Mouse (Mus musculus): Measurements from ENCODE around the gene Zbtb2. TPM values are rescaled to one million over a fixed set of nuclear protein-coding genes. Genes with fewer than 3 reads are reported as not detected.

Gene Zbtb2
- polyA plus RNA-seq, 1 experiment from 2014 or later: 11.7 TPM

DNA sequence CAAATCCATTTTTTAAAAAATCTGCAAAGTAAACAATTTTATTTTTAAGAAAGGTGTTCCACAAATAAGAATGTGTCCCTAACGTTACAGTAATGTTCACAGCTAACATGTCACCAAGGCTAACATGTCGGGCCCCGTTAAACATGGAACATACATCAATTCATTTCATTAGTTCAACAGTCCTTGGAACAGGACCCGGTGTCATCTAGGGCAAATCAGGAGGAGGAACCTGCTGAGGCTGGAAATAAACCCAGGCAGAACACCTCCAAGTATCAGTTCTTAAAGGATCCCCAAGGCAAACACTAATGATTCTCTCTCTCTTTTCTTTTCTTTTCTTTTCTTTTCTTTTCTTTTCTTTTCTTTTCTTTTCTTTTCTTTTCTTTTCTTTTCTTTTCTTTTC lies 13.2 kb downstream of the Zbtb2 start:
- 83% methylated on average over 4 of the region's 4 CpGs for WGBS

DNA sequence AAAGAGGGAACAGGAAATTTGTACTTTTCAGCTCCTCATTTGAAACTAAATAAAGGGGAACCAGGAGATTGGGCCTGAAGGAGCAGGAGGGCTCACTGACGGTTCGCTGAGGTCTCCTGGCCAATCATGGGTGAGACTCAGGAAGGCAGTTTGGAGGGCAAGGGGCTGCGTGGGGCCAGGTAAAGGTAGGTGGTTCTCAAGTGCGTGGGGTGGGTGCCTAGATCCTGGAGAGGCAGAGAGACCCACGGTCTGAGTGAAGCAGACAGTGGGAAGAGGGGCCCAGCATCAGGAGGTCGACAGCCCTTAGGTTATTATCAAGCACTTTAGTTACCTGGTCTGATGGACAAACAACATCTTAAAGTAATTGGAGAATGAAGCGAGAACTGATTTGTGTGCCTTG lies 13.7 kb downstream of the Zbtb2 start:
- 96% methylated on average over 7 of the region's 7 CpGs for WGBS
- no peak overlapping the region for H3K27ac ChIP-seq (ENCODE audit: low read depth, low read length)
- H3K36me3 ChIP-seq (ENCODE audit: control insufficient read depth, insufficient read depth, low read length): 0 out of 2 replicates have a peak, but pooled peaks cover 2% of the 10 kb centered on the region
- no peaks in the 10 kb centered on the region for H3K9me3 ChIP-seq (ENCODE audit: control insufficient read depth, low read length)
- no peaks in the 10 kb centered on the region for H3K27me3 ChIP-seq (replicated peaks; ENCODE audit: control insufficient read depth, insufficient read depth, low read length)
- no peak overlapping the region for H3K9ac ChIP-seq (ENCODE audit: low read depth, low read length)
- no peak for ATAC-seq
- no peaks in the 10 kb centered on the region for H3K4me1 ChIP-seq (ENCODE audit: control insufficient read depth, insufficient read depth, low read depth, low read length)
- H3K4me3 ChIP-seq (ENCODE audit: low read length): no peak overlapping the region
- H3K4me2 ChIP-seq (ENCODE audit: low read length): no peak overlapping the region

More for the DNA sequence above, 13.2 kb downstream of the Zbtb2 start:
- H3K9ac ChIP-seq (ENCODE audit: low read depth, low read length): no peak overlapping the region
- H3K36me3 ChIP-seq (ENCODE audit: control insufficient read depth, insufficient read depth, low read length): 0 out of 2 replicates have a peak, but pooled peaks cover 1% of the 10 kb centered on the region
- no peak overlapping the region for H3K4me3 ChIP-seq (ENCODE audit: low read length)
- no peaks in the 10 kb centered on the region for H3K27me3 ChIP-seq (replicated peaks; ENCODE audit: control insufficient read depth, insufficient read depth, low read length)
- ATAC-seq: no peak
- no peaks in the 10 kb centered on the region for H3K4me1 ChIP-seq (ENCODE audit: control insufficient read depth, insufficient read depth, low read depth, low read length)
- H3K27ac ChIP-seq (ENCODE audit: low read depth, low read length): no peak overlapping the region
- H3K4me2 ChIP-seq (ENCODE audit: low read length): no peak overlapping the region
- no peaks in the 10 kb centered on the region for H3K9me3 ChIP-seq (ENCODE audit: control insufficient read depth, low read length)

DNA sequence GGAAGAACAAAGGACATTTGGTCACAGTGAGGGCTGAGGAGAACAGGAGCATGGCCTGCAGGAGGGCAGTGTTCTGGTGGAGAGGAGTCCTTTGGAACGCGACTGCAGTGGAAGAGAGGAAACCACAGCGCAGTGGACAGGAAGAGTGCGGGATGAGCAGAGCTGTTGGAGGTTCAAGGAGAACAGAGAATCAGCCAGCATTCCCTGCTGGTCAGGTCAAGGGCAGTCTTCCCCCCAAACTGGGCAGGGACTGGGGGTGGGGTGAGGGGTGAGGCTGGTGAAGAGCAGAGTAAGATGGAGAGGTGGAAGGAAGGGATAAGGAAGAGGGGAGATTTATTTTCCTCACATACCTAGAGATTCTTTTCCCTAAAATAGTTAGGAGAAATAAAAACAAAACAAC lies 14.3 kb downstream of the Zbtb2 start:
- no peak overlapping the region for H3K27ac ChIP-seq (ENCODE audit: low read depth, low read length)
- no peak for ATAC-seq
- 70% methylated on average over 4 of the region's 4 CpGs for WGBS
- H3K4me3 ChIP-seq (ENCODE audit: low read length): no peak overlapping the region
- no peaks in the 10 kb centered on the region for H3K9me3 ChIP-seq (ENCODE audit: control insufficient read depth, low read length)
- H3K36me3 ChIP-seq (ENCODE audit: control insufficient read depth, insufficient read depth, low read length): peaks cover 7% of the 10 kb centered on the region
- H3K27me3 ChIP-seq (replicated peaks; ENCODE audit: control insufficient read depth, insufficient read depth, low read length): no peaks in the 10 kb centered on the region
- no peaks in the 10 kb centered on the region for H3K4me1 ChIP-seq (ENCODE audit: control insufficient read depth, insufficient read depth, low read depth, low read length)
- H3K4me2 ChIP-seq (ENCODE audit: low read length): no peak overlapping the region
- H3K9ac ChIP-seq (ENCODE audit: low read depth, low read length): no peak overlapping the region

DNA sequence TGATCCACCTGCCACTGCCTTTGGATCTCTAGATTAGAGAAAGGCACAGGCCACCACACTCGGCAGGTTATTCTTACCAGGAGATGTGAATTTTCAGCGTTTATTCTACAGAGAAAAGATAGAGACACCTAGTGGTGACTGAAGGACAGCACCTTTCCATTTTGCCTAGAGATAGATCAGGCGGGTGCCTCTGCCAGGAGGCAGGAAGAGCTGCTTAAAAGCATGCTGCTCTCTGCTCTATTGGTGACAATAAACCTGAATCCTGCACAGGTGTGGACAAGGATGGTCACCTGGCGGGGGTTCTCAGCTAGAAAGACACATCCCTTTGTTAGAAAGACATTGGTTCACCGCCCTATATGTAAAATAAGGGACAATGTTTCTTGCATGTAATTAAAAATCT lies 15.9 kb downstream of the Zbtb2 start:
- no peak overlapping the region for H3K27ac ChIP-seq (ENCODE audit: low read depth, low read length)
- H3K4me2 ChIP-seq (ENCODE audit: low read length): no peak overlapping the region
- H3K9me3 ChIP-seq (ENCODE audit: control insufficient read depth, low read length): no peaks in the 10 kb centered on the region
- H3K4me1 ChIP-seq (ENCODE audit: control insufficient read depth, insufficient read depth, low read depth, low read length): no peaks in the 10 kb centered on the region
- no peak overlapping the region for H3K9ac ChIP-seq (ENCODE audit: low read depth, low read length)
- WGBS: 44% methylated on average over 5 of the region's 5 CpGs
- ATAC-seq: peak; percentile 60
- peaks cover 14% of the 10 kb centered on the region for H3K36me3 ChIP-seq (ENCODE audit: control insufficient read depth, insufficient read depth, low read length)
- H3K4me3 ChIP-seq (ENCODE audit: low read length): no peak overlapping the region
- no peaks in the 10 kb centered on the region for H3K27me3 ChIP-seq (replicated peaks; ENCODE audit: control insufficient read depth, insufficient read depth, low read length)

DNA sequence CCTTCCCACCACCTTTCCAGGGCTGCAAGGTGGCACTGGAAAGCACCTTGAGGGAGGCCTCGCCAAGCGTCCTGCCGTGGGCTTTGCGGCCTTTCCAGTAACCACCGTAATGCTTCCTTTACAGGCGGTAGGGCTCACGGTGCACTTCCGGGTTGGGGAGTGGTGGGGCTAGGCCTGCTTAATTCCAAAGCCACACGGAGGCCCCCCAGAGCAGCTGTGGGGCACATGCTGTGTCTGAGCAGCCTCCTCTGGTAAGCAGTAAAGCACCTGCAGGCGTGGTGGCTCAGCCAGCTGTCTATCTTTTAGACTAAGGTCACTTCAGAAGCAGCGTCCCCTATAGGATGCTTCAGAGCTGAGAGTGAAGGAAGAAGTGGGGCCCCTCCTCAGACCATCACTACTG lies 17.8 kb downstream of the Zbtb2 start:
- Histone ChIP-seq H3K36me3 (ENCODE audit: control insufficient read depth, insufficient read depth, low read length) (peaks cover 14% of the 10 kb centered on the region), H3K9ac (ENCODE audit: low read depth, low read length) (no peak overlapping the region), H3K4me1 (ENCODE audit: control insufficient read depth, insufficient read depth, low read depth, low read length) (no peaks in the 10 kb centered on the region), H3K27ac (ENCODE audit: low read depth, low read length) (no peak overlapping the region), H3K9me3 (ENCODE audit: control insufficient read depth, low read length) (no peaks in the 10 kb centered on the region), H3K4me3 (ENCODE audit: low read length) (no peak overlapping the region), H3K27me3 (replicated peaks; ENCODE audit: control insufficient read depth, insufficient read depth, low read length) (no peaks in the 10 kb centered on the region), H3K4me2 (ENCODE audit: low read length) (no peak overlapping the region)
- 90% methylated on average over 11 of the region's 11 CpGs for WGBS
- no peak for ATAC-seq

DNA sequence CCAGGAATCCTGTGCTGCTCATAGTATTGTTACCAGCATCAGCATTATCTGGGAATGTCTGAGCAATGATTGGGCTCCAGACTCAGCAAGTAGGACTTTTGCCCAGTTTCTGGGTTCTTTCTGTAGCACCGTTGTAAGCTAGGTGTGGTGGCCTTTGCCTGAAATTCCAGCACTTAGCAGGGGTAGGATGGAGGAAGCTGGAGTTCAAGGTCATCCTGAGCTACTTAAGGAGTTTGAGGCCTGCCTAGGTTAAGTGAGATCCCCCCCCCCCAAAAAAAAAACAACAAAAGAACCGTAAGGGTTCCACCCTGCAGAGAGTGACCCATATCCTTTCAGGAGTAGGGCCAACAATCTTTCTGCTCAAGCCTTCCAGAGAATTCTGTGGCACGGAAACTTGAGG lies 23.3 kb downstream of the Zbtb2 start:
- WGBS: 91% methylated on average over 3 of the region's 3 CpGs
- Histone ChIP-seq H3K36me3 (ENCODE audit: control insufficient read depth, insufficient read depth, low read length) (peaks cover 12% of the 10 kb centered on the region), H3K27ac (ENCODE audit: low read depth, low read length) (no peak overlapping the region), H3K4me2 (ENCODE audit: low read length) (no peak overlapping the region), H3K9me3 (ENCODE audit: control insufficient read depth, low read length) (peaks cover 4% of the 10 kb centered on the region), H3K4me3 (ENCODE audit: low read length) (no peak overlapping the region), H3K27me3 (replicated peaks; ENCODE audit: control insufficient read depth, insufficient read depth, low read length) (no peaks in the 10 kb centered on the region), H3K4me1 (ENCODE audit: control insufficient read depth, insufficient read depth, low read depth, low read length) (no peaks in the 10 kb centered on the region), H3K9ac (ENCODE audit: low read depth, low read length) (no peak overlapping the region)
- no peak for ATAC-seq

DNA sequence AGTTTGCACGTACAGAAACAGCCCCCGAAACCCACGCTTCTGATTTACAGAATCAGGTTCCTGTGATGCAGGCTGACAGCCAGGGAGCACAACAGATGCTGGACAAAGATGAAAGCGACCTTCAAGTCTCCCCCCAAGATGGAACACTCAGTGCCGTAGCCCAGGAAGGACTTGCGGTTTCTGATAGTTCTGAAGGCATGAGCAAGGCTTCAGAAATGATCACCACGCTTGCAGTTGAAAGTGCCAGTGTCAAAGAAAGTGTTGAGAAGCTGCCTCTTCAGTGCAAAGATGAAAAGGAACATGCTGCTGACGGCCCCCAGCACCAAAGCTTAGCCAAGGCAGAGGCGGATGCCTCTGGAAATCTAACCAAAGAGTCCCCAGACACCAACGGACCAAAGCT lies 30.5 kb downstream of the Zbtb2 start:
- Histone ChIP-seq H3K9me3 (ENCODE audit: control insufficient read depth, low read length) (no peaks in the 10 kb centered on the region), H3K4me1 (ENCODE audit: control insufficient read depth, insufficient read depth, low read depth, low read length) (no peaks in the 10 kb centered on the region), H3K27ac (ENCODE audit: low read depth, low read length) (no peak overlapping the region), H3K4me3 (ENCODE audit: low read length) (no peak overlapping the region), H3K27me3 (replicated peaks; ENCODE audit: control insufficient read depth, insufficient read depth, low read length) (no peaks in the 10 kb centered on the region), H3K4me2 (ENCODE audit: low read length) (no peak overlapping the region), H3K9ac (ENCODE audit: low read depth, low read length) (no peak overlapping the region), H3K36me3 (ENCODE audit: control insufficient read depth, insufficient read depth, low read length) (peaks cover 28% of the 10 kb centered on the region)
- 87% methylated on average over 10 of the region's 10 CpGs for WGBS
- no peak for ATAC-seq

DNA sequence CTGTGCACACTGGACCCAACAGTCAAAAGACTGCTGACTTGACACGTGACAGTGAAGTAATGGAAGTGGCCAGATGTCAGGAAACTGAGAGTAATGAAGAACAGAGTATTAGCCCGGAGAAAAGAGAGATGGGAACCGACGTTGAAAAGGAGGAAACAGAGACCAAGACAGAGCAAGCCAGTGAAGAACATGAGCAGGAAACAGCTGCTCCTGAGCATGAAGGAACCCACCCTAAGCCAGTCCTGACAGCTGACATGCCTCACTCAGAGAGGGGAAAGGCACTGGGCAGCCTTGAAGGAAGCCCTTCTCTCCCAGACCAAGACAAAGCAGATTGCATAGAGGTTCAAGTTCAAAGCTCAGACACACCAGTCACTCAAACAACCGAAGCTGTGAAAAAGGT lies 31.3 kb downstream of the Zbtb2 start:
- H3K9me3 ChIP-seq (ENCODE audit: control insufficient read depth, low read length): no peaks in the 10 kb centered on the region
- H3K4me3 ChIP-seq (ENCODE audit: low read length): no peak overlapping the region
- no peak overlapping the region for H3K4me2 ChIP-seq (ENCODE audit: low read length)
- no peak overlapping the region for H3K27ac ChIP-seq (ENCODE audit: low read depth, low read length)
- no peaks in the 10 kb centered on the region for H3K4me1 ChIP-seq (ENCODE audit: control insufficient read depth, insufficient read depth, low read depth, low read length)
- peaks cover 28% of the 10 kb centered on the region for H3K36me3 ChIP-seq (ENCODE audit: control insufficient read depth, insufficient read depth, low read length)
- 81% methylated on average over 5 of the region's 5 CpGs for WGBS
- H3K9ac ChIP-seq (ENCODE audit: low read depth, low read length): no peak overlapping the region
- ATAC-seq: no peak
- H3K27me3 ChIP-seq (replicated peaks; ENCODE audit: control insufficient read depth, insufficient read depth, low read length): no peaks in the 10 kb centered on the region

DNA sequence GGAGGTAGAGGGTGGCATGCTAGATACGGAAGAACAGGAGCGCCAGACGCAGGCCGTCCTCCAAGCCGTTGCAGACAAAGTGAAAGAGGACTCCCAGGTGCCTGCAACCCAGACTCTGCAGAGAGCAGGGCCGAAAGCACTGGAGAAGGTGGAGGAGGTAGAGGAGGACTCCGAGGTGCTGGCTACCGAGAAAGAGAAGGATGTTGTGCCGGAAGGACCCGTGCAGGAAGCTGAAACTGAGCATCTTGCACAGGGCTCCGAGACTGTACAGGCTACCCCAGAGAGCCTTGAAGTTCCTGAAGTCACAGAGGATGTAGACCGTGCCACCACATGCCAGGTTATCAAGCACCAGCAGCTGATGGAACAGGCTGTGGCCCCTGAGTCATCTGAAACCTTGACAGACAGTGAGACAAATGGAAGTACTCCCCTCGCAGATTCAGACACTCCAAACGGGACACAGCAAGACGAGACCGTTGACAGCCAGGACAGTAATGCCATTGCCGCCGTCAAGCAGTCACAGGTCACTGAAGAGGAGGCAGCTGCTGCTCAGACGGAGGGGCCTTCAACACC lies 31.9 kb downstream of the Zbtb2 start:
- no peak for ATAC-seq
- WGBS: 89% methylated on average over 19 of the region's 19 CpGs
- Histone ChIP-seq H3K4me2 (ENCODE audit: low read length) (no peak overlapping the region), H3K9me3 (ENCODE audit: control insufficient read depth, low read length) (no peaks in the 10 kb centered on the region), H3K4me1 (ENCODE audit: control insufficient read depth, insufficient read depth, low read depth, low read length) (no peaks in the 10 kb centered on the region), H3K4me3 (ENCODE audit: low read length) (no peak overlapping the region), H3K27ac (ENCODE audit: low read depth, low read length) (no peak overlapping the region), H3K9ac (ENCODE audit: low read depth, low read length) (no peak overlapping the region), H3K36me3 (ENCODE audit: control insufficient read depth, insufficient read depth, low read length) (peaks cover 28% of the 10 kb centered on the region), H3K27me3 (replicated peaks; ENCODE audit: control insufficient read depth, insufficient read depth, low read length) (no peaks in the 10 kb centered on the region)
